Mouse (Mus musculus) hindbrain, embryonic 15.5 days (tissue): ENCODE data around the gene Taar6. TPM values are rescaled to one million over a fixed set of nuclear protein-coding genes. Genes with fewer than 3 reads are reported as not detected.

Experiments used
- ATAC-seq: fragments of 200-750 bp; cut with Nextera tagmentation; 2 replicates; pipeline ENCODE4 v1.8.0; 2017; ENCODE audit warnings: low read depth, moderate number of reproducible peaks, moderate TSS enrichment; ENCODE audit not compliant: low FRiP score
- H3K27ac ChIP-seq: fragments of 300-500 bp; sonication (generic); replicated peaks from 2 replicates; pipeline ENCODE4 v1.5.1; 2015; ENCODE audit warnings: mild to moderate bottlenecking, inconsistent platforms
- H3K27me3 ChIP-seq: fragments of 300-500 bp; sonication (generic); 2 replicates; pipeline ENCODE4 v1.6.1; 2015; ENCODE audit warnings: control low read depth, inconsistent platforms
- H3K36me3 ChIP-seq: fragments of 300-500 bp; sonication (generic); 2 replicates; pipeline ENCODE4 v1.6.1; 2015; ENCODE audit warnings: control low read depth, inconsistent platforms
- H3K4me1 ChIP-seq: fragments of 300-500 bp; sonication (generic); replicated peaks from 2 replicates; pipeline ENCODE4 v1.6.1; 2015; ENCODE audit warnings: control low read depth, inconsistent platforms
- H3K4me2 ChIP-seq: fragments of 300-500 bp; sonication (generic); 2 replicates; pipeline ENCODE4 v1.6.1; 2015; ENCODE audit warnings: moderate library complexity, mild to moderate bottlenecking, inconsistent platforms
- H3K4me3 ChIP-seq: fragments of 300-500 bp; sonication (generic); 2 replicates; pipeline ENCODE4 v1.5.1; 2015; ENCODE audit warnings: mild to moderate bottlenecking, inconsistent platforms
- H3K9ac ChIP-seq: fragments of 300-500 bp; sonication (generic); 2 replicates; pipeline ENCODE4 v1.6.1; 2015; ENCODE audit warnings: inconsistent platforms
- H3K9me3 ChIP-seq: fragments of 300-500 bp; sonication (generic); 2 replicates; pipeline ENCODE4 v1.6.1; 2016; ENCODE audit warnings: control low read depth, inconsistent platforms
- WGBS: fragments of 180-500 bp; shearing (Covaris S2); methylation state at CpG from one replicate; pipeline ENCODE4 v1.1.7; 2015; 5-methylcytosine and 5-hydroxymethylcytosine counted together
- polyA plus RNA-seq: library from polyadenylated mRNA; unstranded; fragments of >200 nt; fragmentation: Nextera tagmentation; extraction: Ambion mirVana; gene quantifications from 2 replicates; pipeline ENCODE4 v1.2.1, GENCODE M21; 2015

Taar6 gene
- polyA plus RNA-seq, 1 experiment from 2014 or later: not detected

DNA sequence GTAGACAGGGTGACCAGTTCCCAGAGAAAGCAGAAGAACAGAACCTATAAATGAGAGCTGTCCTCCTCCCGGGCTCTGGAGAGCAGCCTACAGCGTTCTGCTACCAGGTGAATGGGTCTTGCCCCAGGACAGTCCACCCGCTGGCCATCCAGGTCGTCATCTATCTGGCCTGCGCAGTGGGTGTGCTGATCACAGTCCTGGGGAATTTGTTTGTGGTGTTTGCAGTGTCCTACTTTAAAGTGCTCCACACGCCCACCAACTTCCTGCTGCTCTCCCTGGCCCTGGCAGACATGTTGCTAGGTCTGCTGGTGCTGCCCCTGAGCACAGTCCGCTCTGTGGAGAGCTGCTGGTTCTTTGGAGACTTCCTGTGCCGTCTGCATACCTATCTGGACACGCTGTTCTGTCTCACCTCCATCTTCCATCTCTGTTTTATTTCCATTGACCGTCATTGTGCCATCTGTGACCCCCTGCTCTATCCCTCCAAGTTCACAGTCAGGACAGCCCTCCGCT lies 14.7 kb downstream of the Taar6 start, which contains the start of gene Taar5:
TSS of gene Taar5 (plus strand) at position 51 of the 510 bp plus-strand sequence.
- no peaks in the 10 kb centered on the region for H3K4me1 ChIP-seq
- WGBS: 93% methylated on average over 11 of the region's 11 CpGs
- H3K27ac ChIP-seq: no peak within 1 kb of the TSS
- ATAC-seq: no peak
- no peaks in the 10 kb centered on the region for H3K36me3 ChIP-seq
- no peaks in the 10 kb centered on the region for H3K9me3 ChIP-seq
- no peak within 1 kb of the TSS for H3K4me2 ChIP-seq
- H3K9ac ChIP-seq: no peak within 1 kb of the TSS
- H3K27me3 ChIP-seq: no peaks in the 10 kb centered on the region
- no peak within 1 kb of the TSS for H3K4me3 ChIP-seq

DNA sequence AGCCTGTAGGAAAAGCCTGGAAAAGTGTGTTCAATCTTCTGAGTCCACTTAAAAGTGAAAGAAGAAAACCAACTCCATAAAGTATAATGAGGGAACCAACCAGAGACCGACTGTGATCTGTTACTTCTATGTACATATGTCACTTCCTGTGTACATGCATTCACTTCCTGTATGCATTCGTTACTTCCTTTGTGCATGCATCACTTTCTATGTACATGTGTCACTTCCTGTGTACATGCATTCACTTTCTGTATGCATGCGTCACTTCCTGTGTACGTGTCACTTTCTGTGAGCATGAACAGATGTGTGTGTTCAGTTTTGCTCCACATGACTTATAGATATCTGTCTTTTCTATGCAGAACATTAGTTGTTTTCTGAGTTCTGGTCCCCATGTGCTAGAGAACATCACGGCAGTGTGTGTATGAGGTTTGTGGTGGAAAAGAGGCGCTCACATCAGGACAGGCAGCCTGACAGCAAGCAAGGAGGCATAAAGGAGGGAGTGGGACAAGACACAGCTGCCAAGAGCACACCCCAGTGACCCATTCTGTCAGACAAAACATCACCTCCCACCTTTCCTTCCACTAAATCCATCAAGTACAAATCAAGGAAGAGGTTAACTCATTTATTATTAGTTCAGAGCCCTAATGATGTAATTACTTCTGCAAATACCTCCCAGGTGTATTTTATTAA lies 20.4 kb downstream of the Taar6 start:
- no peaks in the 10 kb centered on the region for H3K4me1 ChIP-seq
- WGBS: 92% methylated on average over 6 of the region's 6 CpGs
- H3K27ac ChIP-seq: no peak overlapping the region
- ATAC-seq: no peak
- H3K4me2 ChIP-seq: no peak overlapping the region
- no peaks in the 10 kb centered on the region for H3K36me3 ChIP-seq
- H3K4me3 ChIP-seq: no peak overlapping the region
- no peaks in the 10 kb centered on the region for H3K27me3 ChIP-seq
- no peak overlapping the region for H3K9ac ChIP-seq
- H3K9me3 ChIP-seq: no peaks in the 10 kb centered on the region

DNA sequence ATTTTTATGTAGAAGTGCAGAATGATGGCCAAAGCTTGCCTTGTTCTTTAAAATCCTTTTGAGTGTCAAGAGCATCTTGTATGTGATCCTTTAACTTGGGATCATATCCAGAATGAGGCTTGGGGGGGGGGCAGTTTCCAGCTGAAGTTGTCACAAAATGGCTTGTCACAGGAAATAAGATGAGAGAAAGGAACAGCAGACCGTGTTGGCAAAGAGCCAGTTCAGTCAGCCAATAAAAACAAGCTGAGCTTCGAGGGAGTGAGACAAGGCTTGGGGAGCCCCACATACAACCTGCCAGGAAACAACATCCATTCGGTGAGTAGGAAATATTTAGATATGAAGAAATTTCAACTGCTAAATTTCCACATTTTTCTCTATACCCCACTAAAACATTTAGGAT lies 22.0 kb downstream of the Taar6 start:
- WGBS: 56% methylated on average over 3 of the region's 3 CpGs
- H3K27ac ChIP-seq: no peak overlapping the region
- H3K9me3 ChIP-seq: no peaks in the 10 kb centered on the region
- no peaks in the 10 kb centered on the region for H3K27me3 ChIP-seq
- no peaks in the 10 kb centered on the region for H3K36me3 ChIP-seq
- H3K4me1 ChIP-seq: no peaks in the 10 kb centered on the region
- no peak overlapping the region for H3K4me3 ChIP-seq
- no peak overlapping the region for H3K4me2 ChIP-seq
- H3K9ac ChIP-seq: no peak overlapping the region
- no peak for ATAC-seq

DNA sequence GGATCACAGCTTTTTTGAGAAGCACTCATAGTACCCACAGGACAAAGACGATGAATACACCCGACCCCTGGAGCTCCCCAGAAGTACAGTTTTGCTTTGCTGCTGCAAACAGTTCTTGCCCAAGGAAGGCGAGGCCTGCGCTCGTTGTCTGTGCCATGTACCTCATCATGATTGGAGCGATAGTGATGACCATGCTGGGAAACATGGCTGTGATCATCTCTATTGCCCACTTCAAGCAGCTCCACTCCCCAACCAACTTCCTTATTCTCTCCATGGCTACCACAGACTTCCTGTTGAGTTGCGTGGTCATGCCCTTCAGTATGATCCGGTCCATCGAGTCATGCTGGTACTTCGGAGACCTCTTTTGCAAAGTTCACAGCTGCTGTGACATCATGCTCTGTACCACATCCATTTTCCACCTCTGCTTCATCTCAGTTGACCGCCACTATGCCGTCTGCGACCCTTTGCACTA lies 25.0 kb downstream of the Taar6 start, which contains the start of gene Taar4:
TSS of gene Taar4 (plus strand) at position 51 of the 472 bp plus-strand sequence.
- H3K36me3 ChIP-seq: no peaks in the 10 kb centered on the region

DNA sequence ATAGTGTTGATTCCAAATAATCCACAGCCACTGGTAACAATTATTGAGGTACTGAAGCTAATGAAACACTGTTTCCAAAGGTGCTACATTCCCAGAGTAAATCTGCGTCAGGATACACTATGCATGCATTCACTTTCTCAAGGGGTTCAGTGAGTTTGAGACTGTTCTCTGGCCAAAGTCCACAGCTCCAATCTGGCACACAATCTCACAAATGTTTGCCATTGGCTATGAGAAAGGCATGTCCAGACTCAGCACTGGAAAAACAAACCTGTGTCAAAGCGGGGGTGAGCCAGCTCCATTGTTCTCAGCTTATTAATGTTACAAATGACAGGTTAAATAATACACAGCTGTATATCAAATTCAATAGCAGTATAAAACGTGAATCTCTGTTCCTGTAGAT lies 26.4 kb downstream of the Taar6 start:
- no peak overlapping the region for H3K4me3 ChIP-seq
- ATAC-seq: no peak
- H3K27ac ChIP-seq: no peak overlapping the region
- WGBS: 65% methylated on average over 3 of the region's 3 CpGs
- H3K27me3 ChIP-seq: no peaks in the 10 kb centered on the region
- no peaks in the 10 kb centered on the region for H3K36me3 ChIP-seq
- H3K4me2 ChIP-seq: no peak overlapping the region
- no peaks in the 10 kb centered on the region for H3K4me1 ChIP-seq
- no peak overlapping the region for H3K9ac ChIP-seq
- no peaks in the 10 kb centered on the region for H3K9me3 ChIP-seq

More for the DNA sequence above, 25.0 kb downstream of the Taar6 start, which contains the start of gene Taar4:
- no peak within 1 kb of the TSS for H3K4me2 ChIP-seq
- H3K27ac ChIP-seq: no peak within 1 kb of the TSS
- H3K27me3 ChIP-seq: no peaks in the 10 kb centered on the region
- H3K4me3 ChIP-seq: no peak within 1 kb of the TSS
- H3K9ac ChIP-seq: no peak within 1 kb of the TSS
- no peak for ATAC-seq
- H3K4me1 ChIP-seq: no peaks in the 10 kb centered on the region
- no peaks in the 10 kb centered on the region for H3K9me3 ChIP-seq
- 94% methylated on average over 13 of the region's 13 CpGs for WGBS

DNA sequence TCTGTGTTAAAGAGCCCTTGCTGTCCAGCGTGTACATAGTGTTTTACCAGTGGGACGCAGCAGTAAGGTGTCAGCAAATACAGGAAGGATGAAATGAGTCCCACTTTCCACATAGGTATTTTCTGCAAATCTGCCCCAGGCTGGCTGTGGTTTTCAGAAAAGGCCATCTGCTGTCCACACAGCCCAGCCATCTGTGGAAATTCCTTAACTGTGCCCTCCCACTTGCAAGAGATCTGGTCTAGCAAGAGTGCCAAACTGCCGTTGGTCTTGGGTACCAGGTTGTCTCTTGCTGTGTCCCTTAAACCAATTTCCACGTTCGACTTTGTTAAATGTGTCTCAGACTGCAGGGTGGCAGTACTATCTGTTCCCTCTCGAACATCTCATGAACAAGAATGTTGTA lies 33.7 kb downstream of the Taar6 start:
- ATAC-seq: no peak
- Histone ChIP-seq H3K27ac (no peak overlapping the region), H3K9ac (no peak overlapping the region), H3K27me3 (no peaks in the 10 kb centered on the region), H3K9me3 (no peaks in the 10 kb centered on the region), H3K4me3 (no peak overlapping the region), H3K36me3 (no peaks in the 10 kb centered on the region), H3K4me1 (no peaks in the 10 kb centered on the region), H3K4me2 (no peak overlapping the region)
- 83% methylated on average over 6 of the region's 6 CpGs for WGBS

DNA sequence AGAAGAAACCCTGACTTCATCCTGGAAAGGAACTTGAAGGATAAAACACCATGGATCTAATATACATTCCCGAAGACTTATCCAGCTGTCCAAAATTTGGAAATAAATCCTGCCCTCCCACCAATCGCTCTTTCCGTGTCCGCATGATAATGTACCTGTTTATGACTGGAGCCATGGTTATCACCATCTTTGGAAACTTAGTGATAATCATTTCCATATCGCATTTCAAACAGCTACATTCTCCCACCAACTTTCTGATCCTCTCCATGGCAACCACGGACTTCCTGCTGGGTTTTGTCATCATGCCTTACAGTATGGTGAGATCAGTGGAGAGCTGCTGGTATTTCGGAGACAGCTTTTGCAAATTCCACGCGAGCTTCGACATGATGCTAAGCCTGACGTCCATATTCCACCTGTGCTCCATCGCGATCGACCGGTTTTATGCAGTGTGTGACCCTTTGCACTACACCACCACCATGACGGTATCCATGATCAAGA lies 35.9 kb downstream of the Taar6 start, which contains the start of gene Taar3:
TSS of gene Taar3 (plus strand) at position 51 of the 498 bp plus-strand sequence.
- Histone ChIP-seq H3K27me3 (no peaks in the 10 kb centered on the region), H3K36me3 (no peaks in the 10 kb centered on the region), H3K27ac (no peak within 1 kb of the TSS), H3K9ac (no peak within 1 kb of the TSS), H3K4me3 (no peak within 1 kb of the TSS), H3K9me3 (no peaks in the 10 kb centered on the region), H3K4me2 (no peak within 1 kb of the TSS), H3K4me1 (no peaks in the 10 kb centered on the region)
- ATAC-seq: no peak
- WGBS: 78% methylated on average over 16 of the region's 16 CpGs

DNA sequence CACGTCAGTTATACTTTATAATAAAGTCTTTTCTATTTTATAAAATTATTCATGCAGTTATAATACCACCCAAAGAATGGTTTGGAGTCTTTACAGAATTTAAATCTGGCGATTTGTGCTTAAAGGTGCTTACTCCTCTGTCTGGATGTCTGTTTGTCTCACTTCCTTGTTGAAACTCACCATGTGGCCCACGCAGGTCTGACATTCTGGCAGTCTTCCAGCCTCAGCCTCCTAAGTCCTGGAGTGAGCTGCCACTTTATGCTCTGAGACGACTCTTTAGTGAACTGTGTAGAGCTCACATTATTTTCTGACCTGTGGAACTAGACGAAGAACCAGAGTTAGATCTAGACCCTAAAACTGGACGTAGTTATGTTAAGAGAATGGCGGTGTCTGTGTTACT lies 37.4 kb downstream of the Taar6 start:
- no peak overlapping the region for H3K4me2 ChIP-seq
- H3K4me1 ChIP-seq: no peaks in the 10 kb centered on the region
- WGBS: 66% methylated on average over 7 of the region's 7 CpGs
- no peak for ATAC-seq
- no peak overlapping the region for H3K9ac ChIP-seq
- no peak overlapping the region for H3K4me3 ChIP-seq
- no peaks in the 10 kb centered on the region for H3K9me3 ChIP-seq
- H3K36me3 ChIP-seq: no peaks in the 10 kb centered on the region
- no peak overlapping the region for H3K27ac ChIP-seq
- no peaks in the 10 kb centered on the region for H3K27me3 ChIP-seq

DNA sequence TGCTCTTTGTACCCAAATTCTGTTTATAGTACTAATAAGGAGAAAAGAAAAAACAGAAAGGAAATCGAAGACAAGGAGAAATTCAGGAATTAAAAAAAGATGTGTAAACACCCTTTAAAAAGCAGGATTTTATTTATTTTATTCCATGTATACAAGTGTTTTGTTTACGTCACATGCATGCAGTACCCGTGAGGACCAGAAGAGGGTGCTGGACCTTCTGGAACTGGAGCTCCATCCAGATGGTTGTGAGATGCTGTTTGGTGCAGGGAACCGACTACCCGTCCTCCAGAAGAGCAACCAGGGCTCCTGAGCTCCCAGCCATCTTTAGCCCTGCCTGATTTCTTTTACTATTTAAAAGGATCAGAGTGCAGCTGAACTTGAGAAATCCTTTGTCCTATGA lies 43.0 kb downstream of the Taar6 start:
- no peaks in the 10 kb centered on the region for H3K9me3 ChIP-seq
- ATAC-seq: no peak
- WGBS: 79% methylated on average over 5 of the region's 5 CpGs
- H3K4me2 ChIP-seq: no peak overlapping the region
- no peaks in the 10 kb centered on the region for H3K27me3 ChIP-seq
- no peak overlapping the region for H3K9ac ChIP-seq
- no peaks in the 10 kb centered on the region for H3K4me1 ChIP-seq
- no peaks in the 10 kb centered on the region for H3K36me3 ChIP-seq
- no peak overlapping the region for H3K27ac ChIP-seq
- no peak overlapping the region for H3K4me3 ChIP-seq

DNA sequence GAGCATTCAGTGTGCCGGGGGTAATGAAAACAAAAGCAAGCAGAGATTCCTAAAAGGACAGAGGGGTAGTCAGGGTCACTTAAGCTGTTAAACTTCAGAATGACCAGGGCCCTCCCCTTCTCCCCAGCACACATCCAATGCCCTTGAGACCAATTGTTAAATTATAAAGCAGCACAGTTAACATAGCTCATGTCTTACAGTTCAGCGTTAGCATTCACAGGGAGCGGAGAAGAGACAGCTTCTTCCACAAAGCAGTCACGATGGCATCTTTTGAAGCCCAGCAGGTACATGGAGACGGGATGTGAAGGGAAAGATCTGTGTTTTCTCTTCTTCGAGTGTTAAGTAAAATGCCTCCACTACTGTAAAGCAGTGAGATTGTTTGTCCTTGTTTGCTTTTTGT lies 47.1 kb downstream of the Taar6 start, which contains the start of gene Taar2:
TSS of gene Taar2 (plus strand) at position 261 of the 400 bp plus-strand sequence.
- ATAC-seq: no peak

DNA sequence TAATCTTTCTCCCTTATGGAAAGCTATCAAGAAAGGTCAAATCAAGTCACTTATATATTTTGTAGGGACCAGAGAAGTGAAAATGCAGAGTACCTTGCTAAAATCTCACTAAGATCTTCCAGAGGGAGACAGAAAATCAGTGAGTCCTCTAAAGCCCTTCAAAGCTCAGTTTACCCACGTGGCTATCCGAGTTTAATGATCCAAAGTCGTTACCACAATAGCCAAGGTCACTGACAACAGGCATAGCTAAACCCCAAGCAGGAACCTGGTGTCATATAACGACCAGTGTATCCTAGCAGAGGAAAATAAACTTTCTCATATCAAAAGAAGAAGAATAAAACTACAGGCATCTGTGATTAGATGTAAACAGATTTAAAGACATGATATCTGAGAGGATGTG lies 47.8 kb downstream of the Taar6 start:
- no peak overlapping the region for H3K4me2 ChIP-seq

More for the DNA sequence above, 47.1 kb downstream of the Taar6 start, which contains the start of gene Taar2:
- Histone ChIP-seq H3K4me3 (no peak within 1 kb of the TSS), H3K9ac (no peak within 1 kb of the TSS), H3K9me3 (no peaks in the 10 kb centered on the region), H3K36me3 (no peaks in the 10 kb centered on the region), H3K27me3 (no peaks in the 10 kb centered on the region), H3K27ac (no peak within 1 kb of the TSS), H3K4me2 (peak within 1 kb of the TSS; percentile 16; the same call in 1 of the 2 replicates), H3K4me1 (no peaks in the 10 kb centered on the region)
- 38% methylated on average over 6 of the region's 6 CpGs for WGBS

More for the DNA sequence above, 47.8 kb downstream of the Taar6 start:
- Histone ChIP-seq H3K27me3 (no peaks in the 10 kb centered on the region), H3K9me3 (no peaks in the 10 kb centered on the region), H3K36me3 (no peaks in the 10 kb centered on the region), H3K9ac (no peak overlapping the region), H3K4me1 (no peaks in the 10 kb centered on the region), H3K27ac (no peak overlapping the region), H3K4me3 (no peak overlapping the region)
- no peak for ATAC-seq
- WGBS: 52% methylated on average over 4 of the region's 4 CpGs
